Mouse (Mus musculus): ENCODE measurements around the gene Gm16867. TPM values are rescaled to one million over a fixed set of nuclear protein-coding genes. Genes with fewer than 3 reads are reported as not detected.
A peak's percentile ranks its signal among the peaks of the same experiment; 100 is the strongest.
"Not testable (repeated sequence)": the region's sequence is repeated elsewhere in the genome, so short reads cannot be mapped to it uniquely, and the experiment has no call there.

Gene Gm16867
- not detected in 2 replicates for total RNA-seq (2014; rRNA removed)
- polyA plus RNA-seq (2015; fragmentation: Nextera tagmentation; extraction: Ambion mirVana) = not detected in 2 replicates

- not testable (repeated sequence) for H3K9me3 ChIP-seq (ENCODE audit: low read length); H3K4me2 ChIP-seq (ENCODE audit: low read depth, low read length); H3K27me3 ChIP-seq (ENCODE audit: insufficient read depth, low read length); H3K9ac ChIP-seq (replicated peaks; ENCODE audit: low read length); H3K27ac ChIP-seq; H3K4me1 ChIP-seq (ENCODE audit: insufficient read depth, low read length); H3K36me3 ChIP-seq (ENCODE audit: insufficient read depth, low read length); DNase-seq (ENCODE audit: low spot score); H3K4me3 ChIP-seq (ENCODE audit: low read length)
- peak; percentile 99 for ATAC-seq
- no CpG with 5 or more reads among the region's 29 CpGs for WGBS
These were observed at the start of gene Gm16867 for GRCm38 (mm10) chr14:69503174-69503573. TSS of gene Gm16867 (minus strand) at chr14:69503362.

GRCm38 (mm10) chr14:69547310-69547709 lies 44.1 kb upstream of the Gm16867 start:
- H3K4me1 ChIP-seq (ENCODE audit: insufficient read depth, low read length); H3K36me3 ChIP-seq (ENCODE audit: insufficient read depth, low read length); ATAC-seq; H3K4me3 ChIP-seq (ENCODE audit: low read length); H3K9me3 ChIP-seq (ENCODE audit: low read length); DNase-seq (ENCODE audit: low spot score); H3K27ac ChIP-seq; H3K4me2 ChIP-seq (ENCODE audit: low read depth, low read length); H3K27me3 ChIP-seq (ENCODE audit: insufficient read depth, low read length); H3K9ac ChIP-seq (replicated peaks; ENCODE audit: low read length): not testable (repeated sequence)
- no CpG with 5 or more reads among the region's 4 CpGs for WGBS

- H3K4me1 ChIP-seq (ENCODE audit: insufficient read depth, low read length); H3K4me2 ChIP-seq (ENCODE audit: low read depth, low read length); H3K4me3 ChIP-seq (ENCODE audit: low read length); H3K9ac ChIP-seq (replicated peaks; ENCODE audit: low read length); H3K27me3 ChIP-seq (ENCODE audit: insufficient read depth, low read length); DNase-seq (ENCODE audit: low spot score); H3K36me3 ChIP-seq (ENCODE audit: insufficient read depth, low read length); H3K27ac ChIP-seq; ATAC-seq; H3K9me3 ChIP-seq (ENCODE audit: low read length): not testable (repeated sequence)
- WGBS = no CpG with 5 or more reads among the region's 2 CpGs
These were observed 41.9 kb upstream of the Gm16867 start for GRCm38 (mm10) chr14:69545052-69545451.

- not testable (repeated sequence) for ATAC-seq; H3K27ac ChIP-seq; H3K4me2 ChIP-seq (ENCODE audit: low read depth, low read length); DNase-seq (ENCODE audit: low spot score); H3K9me3 ChIP-seq (ENCODE audit: low read length); H3K4me3 ChIP-seq (ENCODE audit: low read length); H3K4me1 ChIP-seq (ENCODE audit: insufficient read depth, low read length); H3K27me3 ChIP-seq (ENCODE audit: insufficient read depth, low read length); H3K9ac ChIP-seq (replicated peaks; ENCODE audit: low read length); H3K36me3 ChIP-seq (ENCODE audit: insufficient read depth, low read length)
- no CpG with 5 or more reads among the region's 7 CpGs for WGBS
These were observed 40.9 kb upstream of the Gm16867 start for GRCm38 (mm10) chr14:69544033-69544432.

GRCm38 (mm10) chr14:69542695-69543094 lies 39.5 kb upstream of the Gm16867 start:
- not testable (repeated sequence) for H3K4me1 ChIP-seq (ENCODE audit: insufficient read depth, low read length); H3K36me3 ChIP-seq (ENCODE audit: insufficient read depth, low read length); H3K4me2 ChIP-seq (ENCODE audit: low read depth, low read length); H3K9ac ChIP-seq (replicated peaks; ENCODE audit: low read length); H3K27me3 ChIP-seq (ENCODE audit: insufficient read depth, low read length); H3K27ac ChIP-seq; DNase-seq (ENCODE audit: low spot score); H3K4me3 ChIP-seq (ENCODE audit: low read length); H3K9me3 ChIP-seq (ENCODE audit: low read length); ATAC-seq
- WGBS = no CpG with 5 or more reads among the region's 7 CpGs

- not testable (repeated sequence) for H3K9me3 ChIP-seq (ENCODE audit: low read length); H3K4me3 ChIP-seq (ENCODE audit: low read length); H3K27me3 ChIP-seq (ENCODE audit: insufficient read depth, low read length); H3K27ac ChIP-seq; H3K4me1 ChIP-seq (ENCODE audit: insufficient read depth, low read length); DNase-seq (ENCODE audit: low spot score); H3K9ac ChIP-seq (replicated peaks; ENCODE audit: low read length); H3K4me2 ChIP-seq (ENCODE audit: low read depth, low read length); ATAC-seq; H3K36me3 ChIP-seq (ENCODE audit: insufficient read depth, low read length)
- WGBS = no CpG with 5 or more reads among the region's 5 CpGs
These were observed 37.0 kb upstream of the Gm16867 start for GRCm38 (mm10) chr14:69540113-69540512.

- not testable (repeated sequence) for H3K9ac ChIP-seq (replicated peaks; ENCODE audit: low read length); H3K4me3 ChIP-seq (ENCODE audit: low read length); H3K4me1 ChIP-seq (ENCODE audit: insufficient read depth, low read length); H3K4me2 ChIP-seq (ENCODE audit: low read depth, low read length); ATAC-seq; H3K27me3 ChIP-seq (ENCODE audit: insufficient read depth, low read length); H3K27ac ChIP-seq; H3K36me3 ChIP-seq (ENCODE audit: insufficient read depth, low read length); H3K9me3 ChIP-seq (ENCODE audit: low read length); DNase-seq (ENCODE audit: low spot score)
- WGBS = no CpG with 5 or more reads among the region's 7 CpGs
These were observed 33.4 kb upstream of the Gm16867 start for GRCm38 (mm10) chr14:69536539-69536938.

- H3K9ac ChIP-seq (replicated peaks; ENCODE audit: low read length); ATAC-seq; H3K27me3 ChIP-seq (ENCODE audit: insufficient read depth, low read length); H3K4me3 ChIP-seq (ENCODE audit: low read length); H3K4me2 ChIP-seq (ENCODE audit: low read depth, low read length); H3K9me3 ChIP-seq (ENCODE audit: low read length); DNase-seq (ENCODE audit: low spot score); H3K36me3 ChIP-seq (ENCODE audit: insufficient read depth, low read length); H3K27ac ChIP-seq; H3K4me1 ChIP-seq (ENCODE audit: insufficient read depth, low read length): not testable (repeated sequence)
- WGBS = no CpG with 5 or more reads among the region's 1 CpGs
These were observed 23.0 kb upstream of the Gm16867 start for GRCm38 (mm10) chr14:69526202-69526601.

GRCm38 (mm10) chr14:69523001-69523400 lies 19.8 kb upstream of the Gm16867 start:
- H3K9ac ChIP-seq (replicated peaks; ENCODE audit: low read length); H3K27ac ChIP-seq; H3K4me3 ChIP-seq (ENCODE audit: low read length); H3K27me3 ChIP-seq (ENCODE audit: insufficient read depth, low read length); H3K36me3 ChIP-seq (ENCODE audit: insufficient read depth, low read length); H3K4me1 ChIP-seq (ENCODE audit: insufficient read depth, low read length); H3K9me3 ChIP-seq (ENCODE audit: low read length); ATAC-seq; DNase-seq (ENCODE audit: low spot score); H3K4me2 ChIP-seq (ENCODE audit: low read depth, low read length): not testable (repeated sequence)
- WGBS = no CpG with 5 or more reads among the region's 1 CpGs

GRCm38 (mm10) chr14:69520810-69521209 lies 17.6 kb upstream of the Gm16867 start:
- H3K4me2 ChIP-seq (ENCODE audit: low read depth, low read length); ATAC-seq; H3K36me3 ChIP-seq (ENCODE audit: insufficient read depth, low read length); H3K27me3 ChIP-seq (ENCODE audit: insufficient read depth, low read length); H3K27ac ChIP-seq; H3K4me1 ChIP-seq (ENCODE audit: insufficient read depth, low read length); H3K4me3 ChIP-seq (ENCODE audit: low read length); H3K9me3 ChIP-seq (ENCODE audit: low read length); H3K9ac ChIP-seq (replicated peaks; ENCODE audit: low read length); DNase-seq (ENCODE audit: low spot score): not testable (repeated sequence)
- no CpG with 5 or more reads among the region's 2 CpGs for WGBS

All from hindbrain, postnatal 0 days (tissue).